8 mouse cellular contexts compared by ENCODE assay signal in the genomic region with DNA sequence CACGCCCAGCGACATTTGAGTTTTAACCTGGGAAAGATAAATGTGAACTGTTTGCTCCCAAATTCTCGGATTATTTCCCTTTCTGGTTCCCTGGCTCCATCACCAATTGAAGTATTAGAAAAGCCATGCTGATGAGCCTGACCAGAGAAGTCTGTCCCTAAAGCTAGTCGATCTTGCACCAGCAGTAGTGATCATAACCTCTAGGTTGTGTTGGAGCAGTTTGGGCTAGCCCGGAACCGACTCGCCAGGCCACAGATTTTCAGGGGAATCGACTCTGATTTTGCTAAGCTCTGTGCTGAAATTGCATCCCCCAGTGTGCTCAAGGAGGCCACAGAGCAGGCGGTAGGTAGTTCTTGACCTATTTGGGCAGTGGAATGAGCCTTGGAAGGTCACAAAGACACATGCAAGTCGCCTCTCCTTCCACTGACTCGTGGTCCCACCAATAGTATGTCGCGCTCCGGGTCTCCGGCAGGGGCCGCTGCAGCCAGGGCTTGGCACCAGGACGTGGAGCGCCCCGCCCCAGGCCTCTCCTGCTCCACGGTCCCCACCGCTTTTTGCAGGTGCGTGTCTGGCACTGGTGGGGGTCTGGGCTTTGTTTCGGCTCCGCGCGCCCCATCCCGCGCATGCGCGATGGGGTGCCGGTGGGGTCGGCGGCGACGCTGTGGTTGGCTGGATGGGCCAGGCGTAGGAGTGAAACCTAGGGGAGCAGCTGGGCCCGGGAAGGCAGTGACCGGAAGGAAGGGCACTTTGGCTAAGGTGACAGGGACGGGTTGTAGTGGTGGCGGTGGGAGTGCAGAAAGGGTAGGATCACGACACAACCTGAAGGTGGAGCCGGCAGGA. TPM values are rescaled to one million over a fixed set of nuclear protein-coding genes. Genes with fewer than 3 reads are reported as not detected.
DNase-seq lines count a peak whose midpoint lies in the region; ATAC-seq lines count a peak whose summit lies in the region.

A gene (plus strand): TSS at position 512 of the 840 bp plus-strand sequence.

- peaks cover 8% of the 10 kb centered on the region; the same call in 1 of the 2 replicates for H3K4me1 ChIP-seq in hindbrain, embryonic 14.5 days (replicated peaks; ENCODE audit: control insufficient read depth, insufficient read depth, low read length)

- peak within 1 kb of the TSS; percentile 91 for H3K4me2 ChIP-seq in hindbrain, embryonic 14.5 days (replicated peaks)

- no peaks in the 10 kb centered on the region for H3K9me3 ChIP-seq in hindbrain, embryonic 14.5 days (ENCODE audit: control insufficient read depth, low read length)

- peak; percentile 83 for DNase-seq in NIH3T3 (ENCODE audit: low read depth)
- DNase-seq in cerebellum, postnatal 10 days = peak; percentile 96
- DNase-seq in frontal cortex, postnatal 14 days (ENCODE audit: low spot score in 2 of 2) = peak; percentile 78 to 81
- peak; percentile 90 for DNase-seq in hindbrain, embryonic 14.5 days (ENCODE audit: low spot score)
- peak; percentile 81 to 84 for DNase-seq in layer of hippocampus, postnatal 36 days
- DNase-seq in lung, postnatal 36 days = peak; percentile 94
- peak; percentile 95 for DNase-seq in retina, postnatal 1 day
- peak; percentile 82 to 92 for DNase-seq in urinary bladder, adult 18-20 months (ENCODE audit: low spot score in 2 of 2)

- peak within 1 kb of the TSS; percentile 83 for H3K9ac ChIP-seq in hindbrain, embryonic 14.5 days

- no peaks in the 10 kb centered on the region for H3K36me3 ChIP-seq in hindbrain, embryonic 14.5 days (replicated peaks; ENCODE audit: control insufficient read depth, insufficient read depth)

- peak; percentile 96 for ATAC-seq in hindbrain, embryonic 14.5 days (ENCODE audit: low FRiP score)

- peak within 1 kb of the TSS; percentile 81 for H3K27ac ChIP-seq in hindbrain, embryonic 14.5 days

- peak within 1 kb of the TSS; percentile 65 for H3K4me3 ChIP-seq in hindbrain, embryonic 14.5 days (replicated peaks; ENCODE audit: low read length)

- WGBS in hindbrain, embryonic 14.5 days = 15% methylated on average over 42 of the region's 42 CpGs

- H3K27me3 ChIP-seq in hindbrain, embryonic 14.5 days (ENCODE audit: control insufficient read depth, insufficient read depth, low read length) = no peaks in the 10 kb centered on the region

RNA-seq across cellular contexts. Expression of the gene that starts here (rescaled TPM):
- polyA plus RNA-seq in hindbrain, embryonic 14.5 days (2014; fragmentation: Nextera tagmentation; extraction: Ambion mirVana) = 30.3 and 30.5 TPM in 2 replicates
- 10 to 100 TPM; 16.9 to 18.8 TPM for total RNA-seq in layer of hippocampus, postnatal 36 days (2021)

Comparison
In these comparisons a context has a peak if more than half of its experiments do, and no peak if none do; other contexts are left out.
1. Peak in every context shown above with its lines: DNase-seq, ATAC-seq, H3K4me3 ChIP-seq and H3K27ac ChIP-seq.